Mouse (Mus musculus) thymus, adult 2 months (tissue): Measurements from ENCODE around the gene Gm9195.

ENCODE experiments used
- CTCF ChIP-seq: fragments of 200-500 bp; IDR thresholded peaks from 2 replicates; pipeline ENCODE4 v1.5.1; 2012; ENCODE audit warnings: mild to moderate bottlenecking, control low read depth, low read length, moderate library complexity, borderline replicate concordance; ENCODE audit not compliant: control insufficient read depth, poor library complexity, insufficient read depth; ENCODE audit errors: extremely low read depth
- POLR2A ChIP-seq: fragments of 200-500 bp; IDR thresholded peaks from 2 replicates; pipeline ENCODE4 v1.6.1; 2012; ENCODE audit warnings: mild to moderate bottlenecking, low read length, control low read depth, moderate library complexity; ENCODE audit not compliant: control insufficient read depth, poor library complexity, insufficient read depth; ENCODE audit errors: extremely low read depth

- no peak for TF ChIP-seq POLR2A
- no peak for TF ChIP-seq CTCF
Measured at GRCm38 (mm10) chr14:72466384-72466783, 25.3 kb downstream of the Gm9195 start.
